Mouse (Mus musculus) monocyte, adult 59 days (primary cell): ENCODE results near the gene Gm9. TPM values are rescaled to one million over a fixed set of nuclear protein-coding genes. Genes with fewer than 3 reads are reported as not detected.

Experiments
- total RNA-seq, 2 experiments: library from RNA; stranded (reverse); gene quantifications; one replicate each; pipeline ENCODE4 v1.2.4; 2023

Gm9 gene
- not detected for total RNA-seq

GRCm38 (mm10) chrX:37210941-37211340 is at the start of gene Gm9:
Gm9 (minus strand) TSS chrX:37211041.

GRCm38 (mm10) chrX:37249619-37250018 is 38.8 kb upstream of the Gm9 start, which contains the start of gene Rhox3a:
Rhox3a (plus strand) TSS chrX:37249919.

GRCm38 (mm10) chrX:37244676-37245075 is 33.8 kb upstream of the Gm9 start, which contains the start of gene Rhox2a:
Rhox2a (plus strand) TSS chrX:37244976.

GRCm38 (mm10) chrX:37222158-37222557 is 11.3 kb upstream of the Gm9 start, which contains the start of gene Rhox1:
Rhox1 (minus strand) TSS chrX:37222258.

GRCm38 (mm10) chrX:37191105-37191743 is 19.6 kb downstream of the Gm9 start, which contains the start of the genes Ndufa1 and Rnf113a1:
Ndufa1 (minus strand) TSS chrX:37191163.
Rnf113a1 (plus strand) TSS chrX:37191245.

GRCm38 (mm10) chrX:37168742-37169141 is 42.1 kb downstream of the Gm9 start, which contains the start of gene Akap14:
Akap14 (minus strand) TSS chrX:37168842.

Other genes with a start within 250 kb of the Gm9 start
- 10 to 100 TPM; 30.3 to 31.3 TPM for gene Sept6, start 219.2 kb downstream of the Gm9 start, total RNA-seq
- under 1 TPM in 1 of 2 experiments, not detected in 1; 0.31 TPM for gene Sowahd, start 162.2 kb downstream of the Gm9 start, total RNA-seq
- 100 to 1,000 TPM; 688 to 744 TPM for gene Rpl39, start 125.6 kb downstream of the Gm9 start, total RNA-seq
- 10 to 100 TPM; 13.9 to 15.1 TPM for gene Upf3b, start 100.7 kb downstream of the Gm9 start, total RNA-seq
- 10 to 100 TPM; 11.4 to 14.1 TPM for gene Nkap, start 84.2 kb downstream of the Gm9 start, total RNA-seq
- not detected for gene Akap14, start 42.2 kb downstream of the Gm9 start, total RNA-seq
- gene Ndufa1, start 19.9 kb downstream of the Gm9 start, total RNA-seq = 100 to 1,000 TPM; 116 to 126 TPM
- 1 to 10 TPM; 1.0 to 2.6 TPM for gene Rnf113a1, start 19.8 kb downstream of the Gm9 start, total RNA-seq
- gene Rhox1, start 11.2 kb upstream of the Gm9 start, total RNA-seq = not detected
- not detected for gene Rhox2a, start 33.9 kb upstream of the Gm9 start, total RNA-seq
- gene Rhox3a, start 38.9 kb upstream of the Gm9 start, total RNA-seq = not detected
- gene Rhox4a, start 54.3 kb upstream of the Gm9 start, total RNA-seq = not detected
- not detected for gene Rhox3a2, start 169.0 kb upstream of the Gm9 start, total RNA-seq
- gene Rhox4a2, start 179.8 kb upstream of the Gm9 start, total RNA-seq = not detected
- not detected for gene Rhox2b, start 201.0 kb upstream of the Gm9 start, total RNA-seq
- not detected for gene Rhox4b, start 221.5 kb upstream of the Gm9 start, total RNA-seq
- not detected for gene Rhox2c, start 242.6 kb upstream of the Gm9 start, total RNA-seq
- not detected for gene Rhox3c, start 247.5 kb upstream of the Gm9 start, total RNA-seq